Mouse (Mus musculus): ENCODE measurements around the gene Zfp14.

Zfp14 gene

GRCm38 (mm10) chr7:30027331-30027730, 23.8 kb downstream of the Zfp14 start:
- DNase-seq, result no peak

DNA sequence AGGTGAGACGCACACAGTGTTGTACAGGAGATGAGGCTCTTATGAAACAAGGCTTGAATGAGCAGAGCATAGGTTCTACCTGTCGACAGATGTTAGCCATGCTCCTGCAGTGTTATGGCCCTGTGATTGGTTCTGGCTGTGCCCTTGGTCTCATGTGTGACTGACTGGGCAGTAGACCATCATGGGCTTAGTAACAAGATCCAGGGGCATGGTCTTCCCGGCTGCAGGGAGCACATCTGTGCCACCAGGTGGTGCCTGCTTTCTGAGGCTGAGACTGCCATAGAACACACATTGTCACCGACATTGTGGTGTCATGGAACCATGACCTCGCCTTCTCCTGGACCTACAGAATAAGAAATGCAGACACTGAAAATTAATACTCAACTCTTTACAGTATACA, 25.8 kb downstream of the Zfp14 start:
- DNase-seq, result no peak

DNA sequence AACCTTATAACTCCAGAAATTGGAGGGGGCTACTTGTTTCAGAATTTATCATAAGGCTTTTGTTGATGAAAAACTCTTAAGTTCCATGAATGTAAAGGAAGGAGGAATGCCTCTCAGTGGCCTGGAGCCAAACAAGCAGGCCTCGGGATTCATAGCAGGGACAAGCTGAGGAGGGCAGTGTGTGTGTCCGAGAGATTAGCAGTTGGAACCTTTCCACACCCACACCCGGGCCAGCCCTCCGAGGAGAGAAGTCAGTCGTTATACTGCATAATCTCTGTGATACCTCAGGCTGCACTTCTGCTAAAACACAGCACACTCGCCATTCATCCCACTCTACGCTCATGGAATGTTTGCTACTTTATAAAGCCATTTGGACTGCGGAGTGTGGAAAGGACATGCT, 27.4 kb downstream of the Zfp14 start:
- no peak for DNase-seq

DNA sequence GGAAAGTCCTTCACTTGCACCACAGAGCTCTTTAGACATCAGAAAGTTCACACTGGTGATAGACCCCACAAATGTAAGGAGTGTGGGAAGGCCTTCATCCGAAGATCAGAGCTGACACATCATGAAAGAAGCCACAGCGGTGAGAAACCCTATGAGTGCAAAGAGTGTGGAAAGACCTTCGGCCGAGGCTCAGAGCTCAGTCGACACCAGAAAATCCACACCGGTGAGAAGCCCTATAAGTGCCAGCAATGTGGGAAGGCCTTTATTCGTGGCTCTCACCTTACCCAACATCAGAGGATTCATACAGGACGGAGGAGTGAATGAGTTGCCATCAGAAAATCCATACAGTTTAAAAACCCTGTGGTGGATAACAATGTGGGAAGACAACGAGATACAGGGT, 27.9 kb downstream of the Zfp14 start:
- no peak for DNase-seq

- DNase-seq, result no peak
Observed at GRCm38 (mm10) chr7:30019543-30019942, 31.6 kb downstream of the Zfp14 start.

- no peak for DNase-seq
Observed at GRCm38 (mm10) chr7:30017226-30017625, 34.0 kb downstream of the Zfp14 start.

DNA sequence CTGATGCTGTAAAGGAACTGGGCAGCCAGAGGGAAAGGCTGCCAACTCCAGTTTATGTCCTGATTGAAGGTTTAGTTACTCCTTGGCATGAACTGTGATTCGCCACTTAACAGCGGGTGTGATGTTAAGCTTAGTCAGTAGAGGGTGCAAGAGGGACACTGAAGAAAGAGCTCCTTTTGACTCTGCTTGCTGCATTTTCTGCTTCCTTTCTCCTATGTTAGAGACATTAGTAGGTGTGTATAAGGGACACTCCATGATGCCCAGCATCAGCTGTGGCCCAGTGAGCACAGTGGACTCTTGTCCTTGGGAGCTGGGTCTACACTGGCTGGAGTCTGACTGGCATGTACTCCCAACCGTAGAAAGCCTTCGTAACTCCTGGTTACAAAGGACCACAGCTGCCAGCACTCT, 38.2 kb downstream of the Zfp14 start:
- peak; percentile 66 for DNase-seq

DNA sequence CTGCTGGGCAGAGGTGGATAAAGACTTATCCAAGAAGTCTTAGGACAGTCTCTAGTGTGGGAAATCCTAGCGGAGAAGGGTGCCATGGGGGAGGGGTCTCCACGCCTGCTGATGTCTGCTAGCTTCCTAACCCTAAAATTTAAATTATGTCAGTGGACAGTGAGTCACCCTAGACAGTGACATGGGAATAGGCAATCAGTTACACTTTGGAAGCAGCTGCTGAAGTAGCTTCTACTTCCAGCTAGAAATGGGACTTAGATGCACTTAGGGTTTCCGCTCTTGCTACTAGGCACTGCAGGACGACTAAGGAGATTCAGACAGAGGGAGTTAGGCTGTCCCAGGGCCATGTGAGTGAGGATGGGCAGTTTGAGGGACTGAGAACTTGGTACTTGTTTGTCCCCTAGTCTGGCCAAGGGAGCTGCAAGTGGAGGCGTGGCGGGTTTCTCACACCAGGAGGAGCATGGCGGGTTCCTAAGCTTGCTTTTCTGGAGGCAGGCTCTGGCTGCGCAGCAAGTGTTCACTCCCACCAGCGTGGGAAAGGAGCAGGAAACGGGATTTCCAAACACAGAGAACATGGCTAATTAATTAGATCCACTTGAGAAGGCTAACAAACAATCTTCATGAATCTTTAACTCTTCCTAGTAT, 40.5 kb downstream of the Zfp14 start:
- DNase-seq, result no peak

- no peak for DNase-seq
Observed at GRCm38 (mm10) chr7:30009321-30010085, 41.7 kb downstream of the Zfp14 start.

DNA sequence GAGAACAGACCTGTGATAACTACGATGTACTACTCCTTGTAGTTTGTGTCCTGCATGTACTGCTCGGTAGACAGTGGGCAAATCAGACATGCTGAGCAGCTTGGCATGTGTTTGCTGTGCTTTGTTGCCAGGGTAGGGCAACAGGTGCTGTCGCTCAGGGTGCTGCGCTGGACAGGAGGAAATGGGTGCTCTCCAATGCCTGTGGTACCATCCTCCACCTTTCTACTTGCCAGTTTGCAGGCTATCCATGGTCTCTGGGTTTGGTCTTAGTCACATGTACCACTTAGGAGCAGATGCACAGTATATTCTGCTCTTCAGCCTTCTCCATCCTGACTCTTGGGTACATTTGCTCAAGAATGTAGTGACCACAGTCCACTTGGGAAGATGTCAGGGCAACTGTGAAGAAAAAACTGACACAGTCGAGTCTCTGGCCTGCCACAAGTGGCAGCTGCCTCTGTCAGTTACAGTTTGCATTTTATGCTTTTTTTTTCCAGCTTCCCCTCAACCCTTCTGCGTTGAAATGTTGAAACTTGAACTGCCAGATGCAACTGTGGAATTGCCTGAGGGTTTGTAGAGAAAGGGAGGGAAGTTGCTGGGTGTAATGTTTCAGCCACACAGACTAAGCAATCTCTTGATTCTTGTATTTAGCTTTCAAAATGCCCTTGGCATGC, 43.0 kb downstream of the Zfp14 start:
- DNase-seq, result no peak

- DNase-seq, result no peak
Observed at GRCm38 (mm10) chr7:30007601-30008000, 43.6 kb downstream of the Zfp14 start.

DNA sequence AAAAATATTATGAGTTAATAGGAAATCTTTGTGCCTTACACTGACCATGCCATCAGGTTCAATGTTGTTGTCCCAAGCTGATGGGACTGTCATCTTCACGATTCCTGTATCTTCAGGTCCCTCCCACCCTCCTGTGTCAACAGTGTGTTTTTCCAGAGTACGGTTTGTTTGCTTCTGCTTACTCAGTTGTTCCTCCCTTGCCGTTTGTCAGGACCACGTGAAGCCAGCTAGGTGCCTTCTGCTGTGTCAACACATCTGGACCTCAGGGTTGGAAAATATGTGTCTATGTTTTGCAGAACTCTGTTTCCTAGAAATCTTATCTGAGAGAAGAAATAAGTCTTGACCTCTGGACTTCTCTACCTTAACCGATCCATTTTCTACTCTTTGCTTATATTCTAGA, 50.6 kb downstream of the Zfp14 start:
- DNase-seq, result no peak

- no peak for DNase-seq
Observed at GRCm38 (mm10) chr7:29995134-29995533, 56.0 kb downstream of the Zfp14 start.

- no peak for DNase-seq
Observed at GRCm38 (mm10) chr7:29993340-29993739, 57.8 kb downstream of the Zfp14 start.

- DNase-seq, result no peak
Observed at GRCm38 (mm10) chr7:29992698-29993097, 58.5 kb downstream of the Zfp14 start.

GRCm38 (mm10) chr7:29989031-29989430, 62.1 kb downstream of the Zfp14 start:
- DNase-seq, result no peak

GRCm38 (mm10) chr7:29987551-29987950, 63.6 kb downstream of the Zfp14 start:
- DNase-seq, result no peak

All from cerebellum, adult 9-10 months (tissue).